ENCODE assay signal across 13 mouse cellular contexts in the genomic region with DNA sequence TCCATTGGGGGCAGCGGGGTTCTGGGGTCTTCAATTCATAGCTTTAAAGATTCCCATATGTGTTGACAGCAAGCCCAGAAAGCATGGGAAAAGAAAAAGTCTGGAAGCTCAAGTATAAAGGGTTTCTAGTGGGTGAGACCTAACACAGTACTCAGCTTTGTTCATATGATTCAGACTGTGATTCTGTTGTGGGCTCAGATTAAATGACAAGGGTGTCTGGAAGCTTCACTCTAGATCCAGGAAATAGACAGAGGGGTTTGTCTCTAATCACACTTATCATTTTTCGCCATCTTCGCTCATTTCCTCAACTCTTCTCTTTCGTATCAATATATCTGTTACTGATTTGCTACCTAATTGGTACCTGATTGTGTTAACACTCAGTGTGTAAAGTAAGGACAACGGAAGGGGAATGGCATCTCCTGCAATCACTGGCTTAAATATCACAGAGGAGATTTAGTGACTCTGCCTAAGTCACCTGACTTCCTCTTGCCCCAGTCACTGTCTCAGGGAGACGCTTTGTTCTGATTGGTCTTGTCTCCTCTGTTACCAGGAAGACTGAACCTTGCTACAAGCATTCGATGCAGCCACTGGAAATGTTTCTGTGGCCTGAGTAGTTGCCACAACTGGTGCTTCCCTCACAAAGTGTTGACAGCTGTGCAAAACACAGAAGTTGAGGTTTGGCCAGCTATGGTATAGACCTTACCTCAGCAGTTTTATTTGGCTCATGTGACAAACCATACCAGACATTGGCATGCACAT.
A peak's percentile ranks its signal among the peaks of the same experiment; 100 is the strongest.
DNase-seq lines count a peak whose midpoint lies in the region; ATAC-seq and TF ChIP-seq lines count a peak whose summit lies in the region.
"Had no signal": no experiment of that assay in that cellular context is flagged by ENCODE, and none has a peak within 500 bp of the region (broad histone marks: within the 10 kb centered on the region; RNA-seq: fewer than 3 reads in every experiment).

No protein-coding gene starts in this region.

- WGBS in lung, adult 2 months, result 77% methylated on average over 7 of the region's 7 CpGs
- WGBS in embryonic facial prominence, embryonic 14.5 days, result 44% methylated on average over 7 of the region's 7 CpGs
- WGBS in cerebellum, adult 2 months, result 93% methylated on average over 7 of the region's 7 CpGs

- no peak overlapping the region for H3K4me2 ChIP-seq in embryonic facial prominence, embryonic 14.5 days (ENCODE audit: low read depth, low read length)
- peak overlapping the region; percentile 26 for H3K4me2 ChIP-seq in myocyte (ENCODE audit: low read depth)
- H3K4me2 ChIP-seq: embryonic facial prominence, embryonic 12.5 days; liver, embryonic 15.5 days; neural tube, embryonic 12.5 days had no signal

- peak; percentile 47 to 53 for DNase-seq in lung, adult 18-20 months
- no peak for DNase-seq in lung, adult 2 months
- DNase-seq in embryonic facial prominence, embryonic 14.5 days (ENCODE audit: low spot score), result peak; percentile 78
- DNase-seq in thymus, postnatal 4 days, result peak; percentile 14
- no peak for DNase-seq in cerebellum, postnatal 25 days
- no peak for DNase-seq in cerebellum, adult 2 months
- DNase-seq in urinary bladder, adult 2 months (ENCODE audit: low spot score), result no peak

- TF ChIP-seq POLR2A in lung, adult 2 months (IDR thresholded peaks at IDR 0.05; ENCODE audit: borderline replicate concordance, extremely low read depth, low read depth, low read length), result no peak
- no peak for TF ChIP-seq POLR2A in myocyte (IDR thresholded peaks at IDR 0.05; ENCODE audit: insufficient read length, low read depth)
- TF ChIP-seq POLR2A in cerebellum, adult 2 months (IDR thresholded peaks at IDR 0.05; ENCODE audit: borderline replicate concordance, insufficient read depth, low read length), result no peak

- no peaks in the 10 kb centered on the region for H3K9me3 ChIP-seq in embryonic facial prominence, embryonic 14.5 days (ENCODE audit: control insufficient read depth, low read length)
- H3K9me3 ChIP-seq: embryonic facial prominence, embryonic 12.5 days; liver, embryonic 15.5 days; neural tube, embryonic 12.5 days had no signal

- no peak overlapping the region for H3K4me3 ChIP-seq in lung, adult 2 months (replicated peaks; ENCODE audit: extremely low read depth, low read depth, low read length)
- H3K4me3 ChIP-seq in embryonic facial prominence, embryonic 14.5 days (ENCODE audit: low read depth, low read length), result no peak overlapping the region
- H3K4me3 ChIP-seq in myocyte, result no peak overlapping the region
- no peak overlapping the region for H3K4me3 ChIP-seq in cerebellum, adult 2 months (replicated peaks; ENCODE audit: insufficient read depth, low read depth, low read length)
- H3K4me3 ChIP-seq: embryonic facial prominence, embryonic 12.5 days; layer of hippocampus, adult 2 months; liver, embryonic 15.5 days; neural tube, embryonic 12.5 days had no signal

- 0 out of 2 replicates have a peak overlapping the region, but pooled peaks have one; percentile 22 for H3K27ac ChIP-seq in embryonic facial prominence, embryonic 14.5 days (replicated peaks; ENCODE audit: low read depth, low read length)
- no peak overlapping the region for H3K27ac ChIP-seq in cerebellum, adult 2 months (ENCODE audit: insufficient read depth, low read length)
- H3K27ac ChIP-seq: embryonic facial prominence, embryonic 12.5 days; hindbrain, postnatal 0 days; layer of hippocampus, adult 2 months; liver, embryonic 15.5 days; neural tube, embryonic 12.5 days had no signal

- H3K9ac ChIP-seq in embryonic facial prominence, embryonic 14.5 days (ENCODE audit: low read depth, low read length), result no peak overlapping the region
- H3K9ac ChIP-seq: embryonic facial prominence, embryonic 12.5 days; liver, embryonic 15.5 days; neural tube, embryonic 12.5 days had no signal

- no peaks in the 10 kb centered on the region for H3K4me1 ChIP-seq in lung, adult 2 months (ENCODE audit: control insufficient read depth, insufficient read depth, low read length)
- 0 out of 2 replicates have a peak, but pooled peaks cover 6% of the 10 kb centered on the region for H3K4me1 ChIP-seq in embryonic facial prominence, embryonic 14.5 days (ENCODE audit: control insufficient read depth, insufficient read depth, low read length)
- no peaks in the 10 kb centered on the region for H3K4me1 ChIP-seq in cerebellum, adult 2 months (ENCODE audit: control insufficient read depth, insufficient read depth, low read length)
- H3K4me1 ChIP-seq: liver, embryonic 15.5 days; neural tube, embryonic 12.5 days had no signal

- H3K27me3 ChIP-seq in embryonic facial prominence, embryonic 14.5 days (replicated peaks; ENCODE audit: control insufficient read depth, insufficient read depth, low read length), result no peaks in the 10 kb centered on the region
- no peaks in the 10 kb centered on the region for H3K27me3 ChIP-seq in myocyte (ENCODE audit: control insufficient read depth, insufficient read depth, insufficient read length)
- no peaks in the 10 kb centered on the region for H3K27me3 ChIP-seq in cerebellum, adult 2 months (ENCODE audit: control insufficient read depth, insufficient read depth, low read length)
- H3K27me3 ChIP-seq: embryonic facial prominence, embryonic 12.5 days; liver, embryonic 15.5 days; neural tube, embryonic 12.5 days had no signal

- peak; percentile 47; the same call in 1 of the 2 replicates for ATAC-seq in embryonic facial prominence, embryonic 14.5 days (ENCODE audit: low read depth)
- ATAC-seq: hindbrain, postnatal 0 days had no signal

- no peaks in the 10 kb centered on the region for H3K79me2 ChIP-seq in myocyte (ENCODE audit: control insufficient read depth, insufficient read depth)

- no peaks in the 10 kb centered on the region for H3K36me3 ChIP-seq in embryonic facial prominence, embryonic 14.5 days (ENCODE audit: control insufficient read depth, insufficient read depth, low read length)
- no peaks in the 10 kb centered on the region for H3K36me3 ChIP-seq in myocyte (ENCODE audit: control insufficient read depth, insufficient read depth)
- H3K36me3 ChIP-seq: embryonic facial prominence, embryonic 12.5 days; liver, embryonic 15.5 days; neural tube, embryonic 12.5 days had no signal

- no peak overlapping the region for H3ac ChIP-seq in myocyte (ENCODE audit: control insufficient read depth, insufficient read length)

- TF ChIP-seq CTCF in lung, adult 2 months (IDR thresholded peaks at IDR 0.05; ENCODE audit: insufficient read depth, low read length), result no peak
- TF ChIP-seq CTCF in cerebellum, adult 2 months (IDR thresholded peaks at IDR 0.05; ENCODE audit: borderline replicate concordance, insufficient read depth, low read depth, low read length), result no peak

TF ChIP-seq in myocyte, 11 proteins besides CTCF, POLR2A, EP300 and RAD21:
- no peak for TF ChIP-seq MAX (IDR thresholded peaks at IDR 0.05; ENCODE audit: low read depth)
- TF ChIP-seq CEBPB (IDR thresholded peaks at IDR 0.05; ENCODE audit: insufficient read depth, poor library complexity, severe bottlenecking), result no peak
- TF ChIP-seq MYOG (IDR thresholded peaks at IDR 0.05; ENCODE audit: control insufficient read depth in 1 of 3, insufficient read depth in 1 of 3, insufficient read length in 2 of 3, low read depth in 2 of 3), result peak in 1 of 3 experiments; percentile 55
- peak; percentile 5 for TF ChIP-seq TCF3 (IDR thresholded peaks at IDR 0.05; ENCODE audit: insufficient read length, low read depth)
- TF ChIP-seq USF1 (IDR thresholded peaks at IDR 0.05; ENCODE audit: low read depth), result peak; percentile 45
- TF ChIP-seq REST (IDR thresholded peaks at IDR 0.05; ENCODE audit: insufficient read depth, insufficient read length), result no peak
- TF ChIP-seq E2F4 (IDR thresholded peaks at IDR 0.05; ENCODE audit: insufficient read depth), result no peak
- peak in 2 of 3 experiments; percentile 80 to 87 for TF ChIP-seq MYOD1 (IDR thresholded peaks at IDR 0.05; ENCODE audit: control insufficient read depth in 1 of 3, insufficient read length in 2 of 3, low read depth in 2 of 3)
- TF ChIP-seq SRF (IDR thresholded peaks at IDR 0.05; ENCODE audit: control insufficient read depth, insufficient read length, low read depth), result no peak
- TF ChIP-seq TCF12 (IDR thresholded peaks at IDR 0.05; ENCODE audit: insufficient read depth, poor library complexity, severe bottlenecking), result peak; percentile 41

Comparison
In these comparisons a context has a peak if more than half of its experiments do, and no peak if none do; other contexts are left out.
1. DNase-seq: peak in lung, adult 18-20 months (2 of 2), embryonic facial prominence, embryonic 14.5 days (single experiment) and thymus, postnatal 4 days (single experiment); none in lung, adult 2 months (single experiment), cerebellum, postnatal 25 days (0 of 2), cerebellum, adult 2 months (0 of 2) and urinary bladder, adult 2 months (single experiment).